Mouse (Mus musculus) gastrocnemius, postnatal 14 days (tissue): ENCODE measurements around the gene Xrcc4. TPM values are rescaled to one million over a fixed set of nuclear protein-coding genes. Genes with fewer than 3 reads are reported as not detected.

Source experiments
- DNase-seq: peaks from one replicate; pipeline ENCODE4 v3.0.0; 2021; ENCODE audit warnings: mixed read lengths
- intact Hi-C: fragments of 180-260 bp; cut with DNase I; formaldehyde crosslinking; loops from one replicate; pipeline ENCODE4 v1.15.1; 2025; ENCODE audit warnings: low total_unique reads
- total RNA-seq, 2 experiments: library from RNA; stranded (reverse); gene quantifications; 2 replicates each; pipeline ENCODE4 v1.2.3; 2021

Xrcc4 gene
- total RNA-seq, 2 experiments from 2014 or later: 6.6 to 8.7 TPM

- no peak for DNase-seq
- intact Hi-C loops: no loop called here
Observed at GRCm38 (mm10) chr13:89742686-89743200, 346.7 kb downstream of the Xrcc4 start.

GRCm38 (mm10) chr13:89741766-89742685 is 347.4 kb downstream of the Xrcc4 start, which contains the start of gene Vcan:
TSS of gene Vcan (minus strand) at chr13:89742509.
- intact Hi-C loops: no loop called here

GRCm38 (mm10) chr13:89741116-89741551 is 348.3 kb downstream of the Xrcc4 start:
- DNase-seq: peak; percentile 36
- intact Hi-C loops: no loop called here

More at GRCm38 (mm10) chr13:89741766-89742685, 347.4 kb downstream of the Xrcc4 start, which contains the start of gene Vcan:
- peak; percentile 61 for DNase-seq

- peak; percentile 73 for DNase-seq
- intact Hi-C loops: no loop called here
Observed at GRCm38 (mm10) chr13:89740243-89741115, 348.9 kb downstream of the Xrcc4 start.

- no peak for DNase-seq
- intact Hi-C loops: no loop called here
Observed at GRCm38 (mm10) chr13:89739696-89740242, 349.6 kb downstream of the Xrcc4 start.

- intact Hi-C loops: no loop called here
- peak; percentile 93 for DNase-seq
Observed at GRCm38 (mm10) chr13:89738776-89739695, 350.4 kb downstream of the Xrcc4 start.

- DNase-seq: no peak
- intact Hi-C loops: no loop called here
Observed at GRCm38 (mm10) chr13:89738275-89738674, 351.1 kb downstream of the Xrcc4 start.

- no peak for DNase-seq
- intact Hi-C loops: no loop called here
Observed at GRCm38 (mm10) chr13:89735111-89735510, 354.3 kb downstream of the Xrcc4 start.

- intact Hi-C loops: no loop called here
- no peak for DNase-seq
Observed at GRCm38 (mm10) chr13:89726492-89726891, 362.9 kb downstream of the Xrcc4 start.

Other genes with a start within 250 kb of the Xrcc4 start
- 1 to 10 TPM; 8.0 to 8.9 TPM for gene Tmem167, start 485 bp downstream of the Xrcc4 start, total RNA-seq